Mouse (Mus musculus): Measurements from ENCODE around the gene Otud7b. TPM values are rescaled to one million over a fixed set of nuclear protein-coding genes. Genes with fewer than 3 reads are reported as not detected.

Gene Otud7b
- polyA plus RNA-seq, 1 experiment from 2014 or later: 8.8 TPM

DNA sequence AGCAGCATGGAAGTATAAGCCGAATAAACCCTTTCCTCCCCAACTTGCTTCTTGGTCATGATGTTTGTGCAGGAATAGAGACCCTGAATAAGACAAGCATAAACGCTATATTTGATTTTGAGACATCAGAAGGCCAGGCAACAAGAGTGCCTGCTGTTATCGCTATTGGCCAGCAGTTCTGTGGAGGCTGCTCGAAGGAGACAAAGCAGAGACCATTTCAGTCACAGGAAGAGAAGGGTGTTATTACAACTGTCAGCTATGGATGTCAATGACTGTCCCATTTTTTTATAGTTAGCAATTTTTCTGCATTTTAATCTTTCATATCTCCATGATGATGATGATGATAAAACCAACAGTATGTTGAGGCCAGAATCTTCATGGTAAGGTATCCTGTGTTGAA is 22.7 kb upstream of the Otud7b start:
- ATAC-seq (ENCODE audit: low FRiP score): no peak
- no peaks in the 10 kb centered on the region for H3K27me3 ChIP-seq (ENCODE audit: control insufficient read depth, insufficient read depth, low read length)
- no peaks in the 10 kb centered on the region for H3K4me1 ChIP-seq (ENCODE audit: control insufficient read depth, insufficient read depth, low read length)
- no peaks in the 10 kb centered on the region for H3K36me3 ChIP-seq (ENCODE audit: control insufficient read depth, insufficient read depth, low read length)
- DNase-seq (ENCODE audit: low spot score, missing footprints): no peak
- H3K4me2 ChIP-seq: no peak overlapping the region
- no peak overlapping the region for H3K4me3 ChIP-seq (ENCODE audit: low read depth, low read length)
- H3K9me3 ChIP-seq (ENCODE audit: control insufficient read depth, low read length): no peaks in the 10 kb centered on the region
- WGBS: 87% methylated on average over 4 of the region's 4 CpGs
- no peak overlapping the region for H3K9ac ChIP-seq (ENCODE audit: low read length)
- no peak overlapping the region for H3K27ac ChIP-seq (ENCODE audit: low read depth, low read length)

DNA sequence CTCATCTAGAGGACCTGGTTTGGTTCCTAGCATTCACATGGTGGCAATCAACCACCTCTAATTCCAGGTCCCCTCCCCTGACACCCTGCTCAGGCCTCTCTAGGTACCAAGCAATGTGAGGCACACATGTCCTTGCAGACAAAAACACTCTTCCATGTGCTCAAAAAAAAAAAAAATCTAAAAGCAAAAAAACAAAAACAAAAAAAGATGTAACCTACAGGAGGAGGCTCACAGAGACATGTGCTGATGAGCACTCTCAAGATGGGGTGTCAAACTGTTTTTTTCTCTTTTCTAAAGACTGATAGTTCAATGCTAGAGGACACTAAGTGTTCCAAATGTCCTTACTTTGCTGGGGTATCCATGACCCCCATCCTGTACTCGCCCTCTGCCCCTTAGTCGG is 22.2 kb upstream of the Otud7b start:
- no peak overlapping the region for H3K9ac ChIP-seq (ENCODE audit: low read length)
- H3K27me3 ChIP-seq (ENCODE audit: control insufficient read depth, insufficient read depth, low read length): no peaks in the 10 kb centered on the region
- H3K4me3 ChIP-seq (ENCODE audit: low read depth, low read length): no peak overlapping the region
- no peak for ATAC-seq (ENCODE audit: low FRiP score)
- H3K27ac ChIP-seq (ENCODE audit: low read depth, low read length): no peak overlapping the region
- no peak overlapping the region for H3K4me2 ChIP-seq
- H3K9me3 ChIP-seq (ENCODE audit: control insufficient read depth, low read length): no peaks in the 10 kb centered on the region
- H3K36me3 ChIP-seq (ENCODE audit: control insufficient read depth, insufficient read depth, low read length): no peaks in the 10 kb centered on the region
- DNase-seq (ENCODE audit: low spot score, missing footprints): no peak
- 84% methylated on average over 2 of the region's 2 CpGs for WGBS
- no peaks in the 10 kb centered on the region for H3K4me1 ChIP-seq (ENCODE audit: control insufficient read depth, insufficient read depth, low read length)

DNA sequence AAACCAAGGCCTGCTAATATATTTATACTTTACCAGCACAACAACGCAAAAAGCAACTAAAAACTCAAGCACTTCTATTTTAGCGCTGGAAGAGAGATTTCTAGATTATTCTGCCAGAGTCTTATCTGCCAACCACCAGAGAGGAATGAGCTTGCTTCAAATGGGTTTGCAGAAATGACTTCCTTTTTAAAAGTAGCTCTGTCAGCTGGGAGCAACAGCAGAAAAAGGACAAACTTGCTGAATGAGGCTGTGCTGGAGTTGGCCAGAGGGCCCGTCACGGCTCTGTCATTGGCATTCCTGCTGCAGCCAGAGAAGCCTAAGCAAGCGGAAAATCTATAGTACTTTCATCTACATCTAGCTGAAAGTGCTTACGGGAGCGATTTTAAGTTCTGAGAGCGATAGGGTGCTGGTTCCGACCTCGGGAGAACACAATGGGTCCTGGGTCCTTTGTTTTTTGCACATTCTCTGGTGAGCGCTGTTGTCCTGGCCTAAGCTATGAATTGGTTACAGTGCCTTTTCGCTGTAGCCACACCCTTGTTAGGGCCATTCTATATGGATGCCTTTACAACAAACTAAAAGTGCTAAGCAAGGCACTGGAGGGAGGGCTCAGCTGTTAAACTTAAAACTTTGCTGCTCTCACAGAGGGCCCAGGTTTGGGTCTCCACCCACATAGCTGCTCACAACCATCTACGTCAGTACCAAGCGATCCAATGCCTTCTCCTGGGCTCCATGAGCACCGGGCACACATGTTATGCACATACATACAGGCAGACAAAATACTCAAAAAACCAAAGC is 21.4 kb upstream of the Otud7b start:
- H3K27ac ChIP-seq (ENCODE audit: low read depth, low read length): no peak overlapping the region
- ATAC-seq (ENCODE audit: low FRiP score): no peak
- no peaks in the 10 kb centered on the region for H3K36me3 ChIP-seq (ENCODE audit: control insufficient read depth, insufficient read depth, low read length)
- WGBS: 70% methylated on average over 15 of the region's 15 CpGs
- H3K27me3 ChIP-seq (ENCODE audit: control insufficient read depth, insufficient read depth, low read length): no peaks in the 10 kb centered on the region
- no peak overlapping the region for H3K4me3 ChIP-seq (ENCODE audit: low read depth, low read length)
- DNase-seq (ENCODE audit: low spot score, missing footprints): peak; percentile 81
- no peaks in the 10 kb centered on the region for H3K4me1 ChIP-seq (ENCODE audit: control insufficient read depth, insufficient read depth, low read length)
- H3K9ac ChIP-seq (ENCODE audit: low read length): 0 out of 2 replicates have a peak overlapping the region, but pooled peaks have one; percentile 20
- no peaks in the 10 kb centered on the region for H3K9me3 ChIP-seq (ENCODE audit: control insufficient read depth, low read length)
- H3K4me2 ChIP-seq: no peak overlapping the region

DNA sequence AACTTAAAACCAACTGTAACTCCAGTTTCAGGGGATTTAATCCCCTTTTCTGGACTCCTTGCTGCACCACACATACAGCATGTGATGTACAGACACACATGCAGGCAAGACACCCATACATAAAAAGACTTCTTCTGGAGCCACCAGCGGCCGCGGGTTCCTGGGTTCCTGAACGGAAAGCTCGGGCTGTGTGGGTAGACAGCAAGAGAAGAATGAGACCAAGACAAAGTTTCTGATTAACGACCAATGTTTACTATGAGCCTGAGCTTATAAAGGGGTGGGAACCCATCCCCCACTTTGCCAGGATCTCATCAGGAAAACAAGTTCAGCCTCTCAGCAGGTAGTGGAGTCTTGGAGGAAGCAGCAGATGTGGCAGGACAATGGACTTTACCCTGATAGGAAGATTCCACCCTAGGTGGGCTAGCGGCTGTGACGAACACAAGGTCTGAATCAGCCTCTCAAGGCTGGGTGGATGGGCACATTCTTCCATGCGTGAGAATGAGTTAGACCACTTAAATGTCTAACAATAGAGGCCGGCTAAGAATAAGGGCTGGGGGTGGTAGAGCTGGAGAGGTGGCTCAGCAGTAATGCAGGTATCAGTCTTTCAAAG is 20.1 kb upstream of the Otud7b start:
- Histone ChIP-seq H3K4me2 (no peak overlapping the region), H3K9me3 (ENCODE audit: control insufficient read depth, low read length) (no peaks in the 10 kb centered on the region), H3K36me3 (ENCODE audit: control insufficient read depth, insufficient read depth, low read length) (no peaks in the 10 kb centered on the region), H3K9ac (ENCODE audit: low read length) (no peak overlapping the region), H3K27ac (ENCODE audit: low read depth, low read length) (no peak overlapping the region), H3K27me3 (ENCODE audit: control insufficient read depth, insufficient read depth, low read length) (no peaks in the 10 kb centered on the region), H3K4me3 (ENCODE audit: low read depth, low read length) (no peak overlapping the region), H3K4me1 (ENCODE audit: control insufficient read depth, insufficient read depth, low read length) (no peaks in the 10 kb centered on the region)
- DNase-seq (ENCODE audit: low spot score, missing footprints) (peak; percentile 53), ATAC-seq (ENCODE audit: low FRiP score) (no peak)
- 82% methylated on average over 10 of the region's 10 CpGs for WGBS

DNA sequence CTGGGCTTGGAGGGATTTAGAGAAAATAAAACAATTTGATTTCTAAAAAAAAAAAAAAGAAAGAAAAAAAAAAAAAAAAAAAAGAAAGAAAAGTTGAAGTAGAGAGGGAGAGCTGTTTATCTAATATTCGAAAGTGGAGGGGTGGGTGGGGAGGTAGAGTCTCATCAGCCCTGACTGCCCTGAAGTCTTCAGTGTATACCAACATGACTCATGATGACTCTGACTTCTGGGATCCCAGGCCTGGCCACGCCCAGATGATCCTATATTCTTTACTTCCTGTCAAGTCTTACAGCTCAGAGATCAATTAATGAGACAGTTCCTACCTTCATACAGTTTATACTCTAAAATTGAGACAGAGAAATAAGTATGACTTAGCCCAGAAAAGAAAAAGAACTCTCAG is 17.1 kb upstream of the Otud7b start:
- 76% methylated on average over 2 of the region's 2 CpGs for WGBS
- no peak overlapping the region for H3K4me2 ChIP-seq
- H3K4me3 ChIP-seq (ENCODE audit: low read depth, low read length): no peak overlapping the region

DNA sequence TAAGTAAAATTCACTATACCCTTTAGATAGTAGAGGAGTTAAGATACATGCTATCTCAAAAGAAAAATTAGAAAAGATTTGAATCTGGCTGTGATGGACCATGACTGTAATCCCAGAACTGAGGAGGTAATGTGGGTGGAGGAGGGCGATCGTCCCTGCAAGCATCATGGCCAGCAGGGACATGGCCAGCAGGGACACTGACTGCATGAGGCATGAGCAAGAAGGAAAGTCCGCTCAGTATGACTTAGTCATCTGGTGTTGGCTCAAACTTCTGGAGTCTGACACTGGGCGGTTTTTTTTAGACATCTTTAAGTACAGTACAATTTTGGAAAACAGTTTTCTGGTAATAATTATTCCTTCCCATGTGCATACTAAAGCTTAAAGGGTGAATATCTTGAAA is 16.5 kb upstream of the Otud7b start:
- no peak overlapping the region for H3K9ac ChIP-seq (ENCODE audit: low read length)
- WGBS: 75% methylated on average over 4 of the region's 4 CpGs

More for the DNA sequence above, 17.1 kb upstream of the Otud7b start:
- Histone ChIP-seq H3K36me3 (ENCODE audit: control insufficient read depth, insufficient read depth, low read length) (no peaks in the 10 kb centered on the region), H3K27ac (ENCODE audit: low read depth, low read length) (no peak overlapping the region), H3K4me1 (ENCODE audit: control insufficient read depth, insufficient read depth, low read length) (no peaks in the 10 kb centered on the region), H3K9me3 (ENCODE audit: control insufficient read depth, low read length) (no peaks in the 10 kb centered on the region), H3K9ac (ENCODE audit: low read length) (no peak overlapping the region), H3K27me3 (ENCODE audit: control insufficient read depth, insufficient read depth, low read length) (no peaks in the 10 kb centered on the region)
- no peak for DNase-seq (ENCODE audit: low spot score, missing footprints)
- no peak for ATAC-seq (ENCODE audit: low FRiP score)

DNA sequence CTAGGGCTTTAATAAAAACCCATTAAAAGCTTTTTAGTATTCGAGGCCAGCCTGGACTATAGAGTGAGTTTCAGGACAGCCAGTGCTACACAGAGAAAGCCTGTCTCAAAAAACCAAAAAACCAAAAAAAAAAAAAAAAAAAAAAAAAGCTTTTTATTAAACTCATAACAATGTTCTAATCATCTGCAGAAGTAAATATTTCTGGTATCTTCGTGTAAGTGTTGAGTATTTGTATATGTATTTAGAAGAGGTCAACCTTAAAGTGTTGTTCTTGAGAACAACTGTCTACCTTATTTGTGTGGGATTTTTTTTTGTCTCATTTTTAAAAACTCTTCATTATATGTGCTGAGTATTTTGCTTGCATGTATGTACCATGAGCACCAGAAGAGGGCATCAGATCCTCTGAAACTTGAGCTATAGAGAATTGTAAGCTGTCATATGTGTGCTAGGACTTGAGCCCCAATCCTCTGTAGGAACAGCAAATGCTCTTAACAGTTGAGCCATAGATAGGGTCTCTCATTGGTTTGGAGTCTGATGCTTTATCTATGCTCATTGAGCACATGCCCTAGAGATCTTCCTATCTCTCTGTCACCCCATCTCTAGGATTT is 14.3 kb upstream of the Otud7b start:
- H3K4me1 ChIP-seq (ENCODE audit: control insufficient read depth, insufficient read depth, low read length): no peaks in the 10 kb centered on the region
- no peak overlapping the region for H3K4me2 ChIP-seq
- ATAC-seq (ENCODE audit: low FRiP score) (no peak), DNase-seq (ENCODE audit: low spot score, missing footprints) (no peak)
- no peaks in the 10 kb centered on the region for H3K36me3 ChIP-seq (ENCODE audit: control insufficient read depth, insufficient read depth, low read length)
- H3K27ac ChIP-seq (ENCODE audit: low read depth, low read length): no peak overlapping the region
- no peak overlapping the region for H3K9ac ChIP-seq (ENCODE audit: low read length)
- H3K27me3 ChIP-seq (ENCODE audit: control insufficient read depth, insufficient read depth, low read length): no peaks in the 10 kb centered on the region
- no peak overlapping the region for H3K4me3 ChIP-seq (ENCODE audit: low read depth, low read length)
- 76% methylated on average over 2 of the region's 2 CpGs for WGBS
- H3K9me3 ChIP-seq (ENCODE audit: control insufficient read depth, low read length): no peaks in the 10 kb centered on the region

More for the DNA sequence above, 16.5 kb upstream of the Otud7b start:
- H3K36me3 ChIP-seq (ENCODE audit: control insufficient read depth, insufficient read depth, low read length): no peaks in the 10 kb centered on the region
- no peak for DNase-seq (ENCODE audit: low spot score, missing footprints)
- no peaks in the 10 kb centered on the region for H3K4me1 ChIP-seq (ENCODE audit: control insufficient read depth, insufficient read depth, low read length)
- H3K4me3 ChIP-seq (ENCODE audit: low read depth, low read length): no peak overlapping the region
- ATAC-seq (ENCODE audit: low FRiP score): no peak
- H3K9me3 ChIP-seq (ENCODE audit: control insufficient read depth, low read length): no peaks in the 10 kb centered on the region
- H3K4me2 ChIP-seq: no peak overlapping the region
- no peak overlapping the region for H3K27ac ChIP-seq (ENCODE audit: low read depth, low read length)
- H3K27me3 ChIP-seq (ENCODE audit: control insufficient read depth, insufficient read depth, low read length): no peaks in the 10 kb centered on the region

DNA sequence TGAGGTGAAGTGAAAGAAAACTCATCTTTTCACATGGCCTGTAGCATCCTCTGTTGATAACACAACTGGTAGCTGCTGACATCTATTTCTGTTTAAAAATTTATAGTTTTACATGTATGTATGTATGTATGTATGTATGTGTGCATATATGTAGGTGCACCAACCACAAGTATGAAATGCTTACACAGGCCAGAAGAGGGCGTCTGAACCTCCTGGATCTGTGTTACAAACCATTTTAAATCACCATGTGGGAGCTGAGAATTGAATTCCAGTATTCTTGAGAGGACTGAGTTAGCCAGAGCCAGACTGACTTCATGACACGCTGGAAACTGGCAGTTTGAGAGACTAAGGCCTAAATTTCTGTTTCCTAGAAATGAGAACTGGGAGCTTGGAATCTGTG is 13.2 kb upstream of the Otud7b start:
- Histone ChIP-seq H3K27ac (ENCODE audit: low read depth, low read length) (no peak overlapping the region), H3K4me1 (ENCODE audit: control insufficient read depth, insufficient read depth, low read length) (no peaks in the 10 kb centered on the region), H3K9ac (ENCODE audit: low read length) (no peak overlapping the region), H3K4me2 (no peak overlapping the region), H3K27me3 (ENCODE audit: control insufficient read depth, insufficient read depth, low read length) (no peaks in the 10 kb centered on the region), H3K9me3 (ENCODE audit: control insufficient read depth, low read length) (no peaks in the 10 kb centered on the region), H3K4me3 (ENCODE audit: low read depth, low read length) (no peak overlapping the region), H3K36me3 (ENCODE audit: control insufficient read depth, insufficient read depth, low read length) (no peaks in the 10 kb centered on the region)
- 70% methylated on average over 2 of the region's 2 CpGs for WGBS
- DNase-seq (ENCODE audit: low spot score, missing footprints): no peak
- ATAC-seq (ENCODE audit: low FRiP score): no peak

DNA sequence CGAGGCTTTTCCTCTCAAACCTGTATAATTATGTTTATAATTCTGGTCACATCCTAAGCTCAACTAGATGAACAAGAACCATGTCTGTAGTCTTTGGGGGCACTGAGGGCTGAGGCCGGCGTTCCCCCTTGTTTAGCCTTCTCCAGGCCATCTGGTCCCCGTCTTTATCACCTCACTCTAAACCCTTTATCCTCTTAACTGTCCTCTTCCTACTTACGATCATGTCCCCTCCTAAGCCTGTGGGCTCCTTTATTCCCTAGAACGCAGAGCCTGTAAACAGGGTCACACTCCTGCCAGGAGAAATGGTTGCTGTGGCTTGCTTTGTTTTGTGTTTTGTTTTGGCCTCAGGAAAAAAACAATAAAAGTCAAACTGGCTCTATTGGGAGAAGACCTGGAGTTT is 12.4 kb upstream of the Otud7b start:
- WGBS: 50% methylated on average over 6 of the region's 6 CpGs
- Histone ChIP-seq H3K27me3 (ENCODE audit: control insufficient read depth, insufficient read depth, low read length) (no peaks in the 10 kb centered on the region), H3K27ac (ENCODE audit: low read depth, low read length) (no peak overlapping the region), H3K4me2 (no peak overlapping the region), H3K4me3 (ENCODE audit: low read depth, low read length) (no peak overlapping the region), H3K4me1 (ENCODE audit: control insufficient read depth, insufficient read depth, low read length) (no peaks in the 10 kb centered on the region), H3K36me3 (ENCODE audit: control insufficient read depth, insufficient read depth, low read length) (no peaks in the 10 kb centered on the region), H3K9me3 (ENCODE audit: control insufficient read depth, low read length) (no peaks in the 10 kb centered on the region), H3K9ac (ENCODE audit: low read length) (no peak overlapping the region)
- DNase-seq (ENCODE audit: low spot score, missing footprints) (no peak), ATAC-seq (ENCODE audit: low FRiP score) (no peak)
